Mouse (Mus musculus) CH12.LX (cell line): ENCODE measurements at regions not wholly inside any gene's neighbourhood (a gene's known extent, or its start where the extent isn't known, plus 50 kb on each side); places are given as distances from the start of the nearest gene placed in this dataset.

Source experiments
- BHLHE40 ChIP-seq: IDR thresholded peaks from 2 replicates; pipeline ENCODE4 v1.6.1; 2011; ENCODE audit warnings: mild to moderate bottlenecking, low read depth, low read length, improper control_type of control experiment
- CHD2 ChIP-seq: IDR thresholded peaks from 2 replicates; pipeline ENCODE4 v1.6.1; 2011; ENCODE audit warnings: low read length, improper control_type of control experiment
- CTCF ChIP-seq, 2 experiments: IDR thresholded peaks in 1 of 2; conservative IDR thresholded peaks in 1 of 2; 2 replicates each; pipeline ENCODE4 v1.5.1; 2011 to 2012; ENCODE audit warnings: low read depth in 2 of 2, low read length in 2 of 2, improper control_type of control experiment in 1 of 2, inconsistent platforms in 1 of 2, mild to moderate bottlenecking in 1 of 2, moderate library complexity in 1 of 2
- GABPA ChIP-seq: IDR thresholded peaks from 2 replicates; pipeline ENCODE4 v1.6.1; 2012; ENCODE audit warnings: low read depth, low read length, improper control_type of control experiment, inconsistent platforms; ENCODE audit not compliant: insufficient replicate concordance
- KAT2A ChIP-seq: IDR thresholded peaks from 2 replicates; pipeline ENCODE4 v1.6.1; 2012; ENCODE audit warnings: low read length, improper control_type of control experiment, inconsistent platforms; ENCODE audit not compliant: insufficient replicate concordance
- MAX ChIP-seq: IDR thresholded peaks from 2 replicates; pipeline ENCODE4 v1.6.1; 2011; ENCODE audit warnings: low read length, improper control_type of control experiment
- MAZ ChIP-seq: IDR thresholded peaks from 2 replicates; pipeline ENCODE4 v1.6.1; 2012; ENCODE audit warnings: low read depth, mild to moderate bottlenecking, inconsistent platforms, low read length, improper control_type of control experiment, moderate library complexity
- POLR2A ChIP-seq: IDR thresholded peaks from 2 replicates; pipeline ENCODE4 v1.6.1; 2011; ENCODE audit warnings: low read depth, mild to moderate bottlenecking, improper control_type of control experiment, low read length
- RAD21 ChIP-seq: IDR thresholded peaks from 2 replicates; pipeline ENCODE4 v1.6.1; 2011; ENCODE audit warnings: low read depth, mild to moderate bottlenecking, low read length, improper control_type of control experiment, moderate library complexity
- TBP ChIP-seq: conservative IDR thresholded peaks from 2 replicates; pipeline ENCODE4 v1.6.1; 2011; ENCODE audit warnings: low read depth, low read length, improper control_type of control experiment
- UBTF ChIP-seq: IDR thresholded peaks from 2 replicates; pipeline ENCODE4 v1.6.1; 2012; ENCODE audit warnings: low read depth, mild to moderate bottlenecking, inconsistent platforms, low read length, improper control_type of control experiment, moderate library complexity

DNA sequence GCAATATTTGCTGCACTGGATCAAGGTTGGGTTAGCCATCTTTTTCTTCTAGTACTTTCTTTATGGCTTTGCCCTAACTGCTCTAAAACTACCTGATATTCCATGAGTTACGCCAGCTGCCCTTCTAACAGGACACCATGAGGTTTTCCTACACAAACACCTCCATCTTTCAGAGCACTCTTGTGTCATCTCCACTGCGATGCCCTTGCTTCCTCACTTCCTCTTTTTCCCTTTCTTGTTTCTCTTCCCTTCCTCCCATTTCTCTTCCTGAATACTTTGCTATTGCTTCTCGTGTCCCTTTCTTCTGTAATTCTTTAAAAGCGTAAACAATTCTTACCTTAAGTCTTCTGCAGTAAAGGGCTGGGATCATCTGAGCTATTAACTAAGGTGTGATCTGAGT, 139.9 kb upstream of the Hhip start:
- TF ChIP-seq GABPA (no peak), CHD2 (no peak), POLR2A (no peak), BHLHE40 (no peak), CTCF (conservative IDR thresholded peaks at IDR 0.05 in 1 of 2, IDR thresholded peaks at IDR 0.05 in 1 of 2; ENCODE audit: low read depth in 2 of 2, low read length in 2 of 2) (no peak), MAZ (no peak), MAX (no peak), RAD21 (no peak), KAT2A (no peak), TBP (no peak), UBTF (no peak)
